Mouse (Mus musculus) stomach, postnatal 0 days (tissue): ENCODE results near the gene Pspc1. TPM values are rescaled to one million over a fixed set of nuclear protein-coding genes. Genes with fewer than 3 reads are reported as not detected.
A peak's percentile ranks its signal among the peaks of the same experiment; 100 is the strongest.
"Not testable (repeated sequence)": the region's sequence is repeated elsewhere in the genome, so short reads cannot be mapped to it uniquely, and the experiment has no call there.

Source experiments
- ATAC-seq: fragments of 200-750 bp; cut with Nextera tagmentation; 2 replicates; pipeline ENCODE4 v1.8.0; 2017; ENCODE audit not compliant: low FRiP score, low TSS enrichment
- DNase-seq: peaks from one replicate; pipeline ENCODE4 v3.0.0-alpha.2; 2016; ENCODE audit warnings: low spot score
- H3K27ac ChIP-seq: fragments of 300-500 bp; sonication (generic); replicated peaks from 2 replicates; pipeline ENCODE4 v1.5.1; 2014; ENCODE audit warnings: mild to moderate bottlenecking, control low read depth
- H3K27me3 ChIP-seq: fragments of 300-500 bp; sonication (generic); 2 replicates; pipeline ENCODE4 v1.6.1; 2014; ENCODE audit warnings: low read length; ENCODE audit not compliant: control insufficient read depth, insufficient read depth
- H3K36me3 ChIP-seq: fragments of 300-500 bp; sonication (generic); 2 replicates; pipeline ENCODE4 v1.6.1; 2014; ENCODE audit warnings: low read length, mixed read lengths; ENCODE audit not compliant: control insufficient read depth, insufficient read depth
- H3K4me1 ChIP-seq: fragments of 300-500 bp; sonication (generic); replicated peaks from 2 replicates; pipeline ENCODE4 v1.6.1; 2014; ENCODE audit warnings: antibody characterized with exemption; ENCODE audit not compliant: control insufficient read depth, insufficient read depth
- H3K4me2 ChIP-seq: fragments of 300-500 bp; sonication (generic); replicated peaks from 2 replicates; pipeline ENCODE4 v1.6.1; 2014; ENCODE audit warnings: low read depth, mild to moderate bottlenecking, control low read depth, moderate library complexity
- H3K4me3 ChIP-seq: fragments of 300-500 bp; sonication (generic); 2 replicates; pipeline ENCODE4 v1.5.1; 2014; ENCODE audit warnings: low read depth, low read length, control low read depth
- H3K9ac ChIP-seq: fragments of 300-500 bp; sonication (generic); 2 replicates; pipeline ENCODE4 v1.6.1; 2014; ENCODE audit warnings: mild to moderate bottlenecking, low read length, control low read depth, mixed read lengths
- H3K9me3 ChIP-seq: fragments of 300-500 bp; sonication (generic); 2 replicates; pipeline ENCODE4 v1.6.1; 2016; ENCODE audit warnings: low read length; ENCODE audit not compliant: control insufficient read depth
- CTCF ChIP-seq: IDR thresholded peaks from 2 replicates; pipeline ENCODE4 v1.5.1; 2016; ENCODE audit warnings: antibody characterized with exemption, low read depth, mild to moderate bottlenecking, moderate library complexity
- EP300 ChIP-seq: optimal IDR thresholded peaks from 2 replicates; pipeline ENCODE3; 2016; ENCODE audit warnings: antibody characterized with exemption
- WGBS: fragments of 180-500 bp; shearing (Covaris S2); extraction: QIAGEN DNeasy Blood & Tissue Kit; methylation state at CpG from one replicate; pipeline ENCODE4 v1.1.7; 2014; 5-methylcytosine and 5-hydroxymethylcytosine counted together
- polyA plus RNA-seq: library from polyadenylated mRNA; unstranded; fragments of >200 nt; fragmentation: Nextera tagmentation; extraction: Ambion mirVana; gene quantifications from 2 replicates; pipeline ENCODE4 v1.2.1, GENCODE M21; 2015

Gene Pspc1
- polyA plus RNA-seq, 1 experiment from 2014 or later, result 11.8 TPM

DNA sequence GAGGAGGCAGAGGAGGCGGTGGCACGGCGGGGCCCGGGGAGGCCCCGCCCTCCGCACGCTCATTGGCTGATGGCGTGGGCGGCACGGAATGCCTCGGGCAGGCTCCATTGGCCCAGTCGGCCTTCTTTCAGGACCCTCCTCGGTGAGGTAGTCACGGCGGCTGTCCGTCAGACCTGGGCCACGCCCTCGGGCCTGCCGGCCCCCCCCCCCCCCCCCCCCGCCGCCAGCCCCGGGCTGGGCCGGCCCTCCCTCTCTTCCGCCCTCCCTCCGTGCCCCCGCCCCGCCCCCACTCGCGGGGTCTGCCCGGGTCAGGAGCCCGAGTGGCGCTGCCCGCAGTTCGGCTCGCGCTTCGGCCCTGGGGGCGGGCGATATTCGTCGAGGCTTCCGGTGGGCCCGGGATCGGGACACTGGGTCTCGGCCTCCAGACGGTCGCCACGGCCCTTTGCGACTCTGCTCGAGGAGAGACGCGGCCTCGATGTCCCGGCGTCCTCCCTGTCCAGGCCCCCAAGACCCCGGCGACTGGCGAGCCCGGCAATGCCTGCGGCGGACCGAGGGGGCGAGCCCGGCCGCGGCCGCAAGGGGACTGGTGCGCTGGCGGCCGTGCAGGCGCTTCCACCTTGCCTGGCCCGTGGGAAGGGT is 33.7 kb upstream of the Pspc1 start, which contains the start of gene Zmym5:
Gene Zmym5 (minus strand): TSS at position 16 of the 639 bp plus-strand sequence.
- not testable (repeated sequence) for H3K27me3 ChIP-seq, H3K36me3 ChIP-seq, H3K4me1 ChIP-seq, H3K9me3 ChIP-seq
- peak; percentile 96 for DNase-seq
- Histone ChIP-seq H3K4me2 (peak within 1 kb of the TSS; percentile 66), H3K4me3 (peak within 1 kb of the TSS; percentile 73), H3K9ac (peak within 1 kb of the TSS; percentile 88), H3K27ac (peak within 1 kb of the TSS; percentile 97)
- ATAC-seq, result peak; percentile 98
- TF ChIP-seq CTCF, result 0 out of 2 replicates have a peak, but pooled peaks have one; percentile 24
- 1% methylated on average over 18 of the region's 72 CpGs for WGBS

DNA sequence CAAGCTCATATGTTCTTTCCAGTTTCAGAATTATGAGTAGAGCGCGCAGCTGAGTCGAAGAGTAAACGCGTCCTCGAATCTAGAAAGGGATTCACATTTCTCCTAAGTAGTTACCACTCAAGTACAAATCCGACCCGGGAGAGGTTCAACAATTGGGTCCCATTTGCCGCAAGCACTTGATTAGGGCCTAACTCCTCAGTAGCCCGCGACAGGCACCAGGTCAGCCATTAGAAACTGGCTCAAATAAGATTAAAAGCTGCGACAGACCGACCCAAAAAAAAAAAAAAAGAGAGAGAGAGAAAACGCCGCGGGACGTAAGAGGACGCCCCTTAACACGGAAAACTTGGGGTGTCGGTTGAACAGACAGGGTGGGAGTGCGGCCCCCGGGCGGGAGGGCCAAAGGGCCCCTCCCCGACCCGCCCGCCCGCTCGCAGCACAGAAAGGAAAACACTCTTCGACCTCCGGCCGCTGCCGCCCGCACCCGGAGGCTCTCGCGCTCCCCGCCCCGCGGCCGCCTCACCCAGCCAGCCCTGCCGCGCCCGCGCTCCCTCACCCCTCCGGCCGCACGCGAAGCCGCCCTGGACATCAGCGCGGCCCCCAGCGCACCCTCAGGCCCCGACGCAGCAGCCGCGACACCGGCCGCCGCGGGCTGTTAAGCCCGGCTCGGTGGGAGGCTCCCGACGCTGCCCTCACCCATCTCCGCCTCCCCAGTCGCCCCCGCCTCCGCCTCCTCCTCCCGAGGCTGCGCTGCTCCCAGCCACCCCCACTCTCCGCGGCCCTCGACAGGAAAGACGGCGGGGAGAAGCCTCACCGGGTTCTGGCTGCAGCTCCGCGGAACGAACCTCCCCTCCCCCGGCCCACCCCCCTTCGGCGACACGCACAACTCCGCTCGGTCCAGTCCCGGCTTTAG is 32.9 kb upstream of the Pspc1 start:
- peak; percentile 71 for DNase-seq
- H3K36me3 ChIP-seq, H3K4me1 ChIP-seq, H3K9me3 ChIP-seq, ATAC-seq, H3K27me3 ChIP-seq: not testable (repeated sequence)
- peak overlapping the region; percentile 97 for H3K27ac ChIP-seq
- peak overlapping the region; percentile 88 for H3K9ac ChIP-seq
- H3K4me2 ChIP-seq, result peak overlapping the region; percentile 53
- H3K4me3 ChIP-seq, result peak overlapping the region; percentile 73
- under 1% methylated on average over 23 of the region's 86 CpGs for WGBS

DNA sequence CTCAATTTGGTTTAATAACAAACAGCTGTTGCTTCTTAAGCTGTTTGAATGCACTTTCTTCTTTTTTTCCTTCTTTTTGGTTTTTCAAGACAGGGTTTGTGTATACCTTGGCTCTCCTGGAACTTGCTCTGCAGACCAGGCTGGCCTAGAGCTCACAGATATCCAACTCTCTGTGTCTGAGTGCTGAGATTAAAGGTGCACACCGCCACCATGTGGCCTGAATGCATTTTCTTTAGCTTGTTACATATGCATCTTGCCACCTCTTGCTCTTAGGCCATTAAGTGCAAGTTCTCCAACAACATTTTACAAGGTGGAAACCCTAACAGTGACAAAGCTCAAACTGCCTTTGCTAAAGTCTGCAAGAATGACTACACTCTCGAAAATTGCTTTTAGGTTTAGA is 15.1 kb upstream of the Pspc1 start:
- Histone ChIP-seq H3K4me2 (no peak overlapping the region), H3K4me1 (no peaks in the 10 kb centered on the region), H3K4me3 (no peak overlapping the region), H3K9ac (no peak overlapping the region), H3K27me3 (no peaks in the 10 kb centered on the region), H3K9me3 (no peaks in the 10 kb centered on the region), H3K27ac (no peak overlapping the region), H3K36me3 (peaks cover 10% of the 10 kb centered on the region)
- TF ChIP-seq CTCF (peak; percentile 82), EP300 (no peak)
- peak; percentile 71 for DNase-seq
- 40% methylated on average over 2 of the region's 2 CpGs for WGBS
- ATAC-seq, result no peak

DNA sequence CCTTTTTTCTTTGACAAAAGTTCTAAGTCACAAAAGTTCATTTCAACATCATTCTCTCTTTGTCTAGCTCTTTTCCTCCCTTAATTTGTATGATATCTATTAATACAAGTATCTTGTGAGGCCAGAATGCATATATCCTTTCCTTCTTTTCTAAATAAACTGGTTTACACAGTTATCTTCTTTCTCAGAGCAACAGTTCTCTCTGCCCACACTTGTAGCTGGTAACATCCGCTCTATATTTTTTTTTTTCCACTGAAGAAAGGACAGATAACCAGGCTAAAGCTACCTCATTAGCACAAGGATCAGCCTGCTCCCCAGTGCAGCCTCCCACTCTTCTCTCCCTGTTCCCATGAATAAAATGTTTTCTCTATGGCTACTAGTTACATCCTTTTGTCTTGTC is 6.5 kb upstream of the Pspc1 start:
- 91% methylated on average over 1 of the region's 1 CpGs for whole genome bisulfite sequencing
- DNase-seq (no peak), ATAC-seq (no peak)
- Histone ChIP-seq H3K4me1 (no peaks in the 10 kb centered on the region), H3K36me3 (no peaks in the 10 kb centered on the region), H3K27ac (no peak overlapping the region), H3K9me3 (no peaks in the 10 kb centered on the region), H3K9ac (no peak overlapping the region), H3K4me3 (no peak overlapping the region), H3K27me3 (no peaks in the 10 kb centered on the region), H3K4me2 (no peak overlapping the region)
- TF ChIP-seq CTCF, result no peak

DNA sequence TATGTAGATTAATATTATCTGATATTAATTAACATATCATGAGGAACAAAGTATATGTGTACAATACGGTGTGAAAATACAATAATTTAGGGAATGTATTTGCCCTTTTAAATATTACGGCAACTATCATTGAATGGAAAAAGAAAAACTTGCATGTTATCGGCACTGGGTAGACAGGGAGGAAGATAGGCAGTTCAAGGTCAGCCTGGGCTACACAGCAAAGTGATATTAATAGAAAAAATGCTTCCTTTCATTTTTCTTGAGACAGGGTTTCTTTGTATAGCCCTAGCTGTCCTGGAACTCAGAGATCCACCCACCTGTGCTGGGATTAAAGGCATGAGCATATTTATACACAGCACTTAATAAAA is 801 bp upstream of the Pspc1 start:
- no peaks in the 10 kb centered on the region for H3K27me3 ChIP-seq
- peak overlapping the region; percentile 84; the same call in 1 of the 2 replicates for H3K9ac ChIP-seq
- no peaks in the 10 kb centered on the region for H3K4me1 ChIP-seq
- ATAC-seq (0 out of 2 replicates have a peak, but pooled peaks have one; percentile 11), DNase-seq (no peak)
- H3K9me3 ChIP-seq, result no peaks in the 10 kb centered on the region
- H3K4me3 ChIP-seq, result peak overlapping the region; percentile 83
- WGBS, result 39% methylated on average over 3 of the region's 3 CpGs
- H3K27ac ChIP-seq, result peak overlapping the region; percentile 96; the same call in 1 of the 2 replicates
- H3K4me2 ChIP-seq, result peak overlapping the region; percentile 79
- no peaks in the 10 kb centered on the region for H3K36me3 ChIP-seq
- TF ChIP-seq EP300, result no peak
- TF ChIP-seq CTCF, result no peak
